Mouse (Mus musculus): ENCODE measurements around the gene Map2k7. TPM values are rescaled to one million over a fixed set of nuclear protein-coding genes. Genes with fewer than 3 reads are reported as not detected.

The Map2k7 gene
- polyA plus RNA-seq, 1 experiment = 29.3 TPM

DNA sequence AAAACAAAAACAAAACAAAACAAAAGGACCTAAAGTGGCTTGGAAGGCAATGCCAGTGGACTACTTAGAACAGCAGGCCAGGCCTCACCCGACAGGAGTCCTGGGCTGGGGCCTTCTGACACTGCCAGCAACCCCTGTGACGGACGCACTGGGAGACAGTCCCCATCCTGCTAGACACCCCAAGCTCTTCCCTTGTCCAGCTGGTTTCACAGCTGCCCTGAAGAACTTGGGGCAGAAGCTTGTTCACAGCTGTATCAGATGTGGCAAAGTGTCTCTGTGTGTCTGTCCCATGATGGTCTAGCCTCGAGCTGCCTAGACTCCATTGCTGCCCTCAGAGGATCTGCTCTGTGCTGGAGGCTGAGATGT, 21.2 kb downstream of the Map2k7 start:
- Histone ChIP-seq H3K4me3 (ENCODE audit: insufficient read depth, low read depth, low read length) (no peak overlapping the region), H3K4me1 (ENCODE audit: control insufficient read depth, insufficient read depth, insufficient read length, low read length) (peaks cover 3% of the 10 kb centered on the region; the same call in 1 of the 2 replicates), H3K27ac (replicated peaks; ENCODE audit: low read depth, low read length) (no peak overlapping the region)

GRCm38 (mm10) chr8:4263105-4263791, 24.7 kb downstream of the Map2k7 start:
- Histone ChIP-seq H3K27ac (replicated peaks; ENCODE audit: low read depth, low read length) (no peak overlapping the region), H3K4me1 (ENCODE audit: control insufficient read depth, insufficient read depth, insufficient read length, low read length) (peaks cover 3% of the 10 kb centered on the region; the same call in 1 of the 2 replicates), H3K4me3 (ENCODE audit: insufficient read depth, low read depth, low read length) (no peak overlapping the region)

GRCm38 (mm10) chr8:4265160-4265914, 26.8 kb downstream of the Map2k7 start:
- H3K4me1 ChIP-seq (ENCODE audit: control insufficient read depth, insufficient read depth, insufficient read length, low read length) = no peaks in the 10 kb centered on the region
- H3K27ac ChIP-seq (replicated peaks; ENCODE audit: low read depth, low read length) = no peak overlapping the region
- no peak overlapping the region for H3K4me3 ChIP-seq (ENCODE audit: insufficient read depth, low read depth, low read length)

DNA sequence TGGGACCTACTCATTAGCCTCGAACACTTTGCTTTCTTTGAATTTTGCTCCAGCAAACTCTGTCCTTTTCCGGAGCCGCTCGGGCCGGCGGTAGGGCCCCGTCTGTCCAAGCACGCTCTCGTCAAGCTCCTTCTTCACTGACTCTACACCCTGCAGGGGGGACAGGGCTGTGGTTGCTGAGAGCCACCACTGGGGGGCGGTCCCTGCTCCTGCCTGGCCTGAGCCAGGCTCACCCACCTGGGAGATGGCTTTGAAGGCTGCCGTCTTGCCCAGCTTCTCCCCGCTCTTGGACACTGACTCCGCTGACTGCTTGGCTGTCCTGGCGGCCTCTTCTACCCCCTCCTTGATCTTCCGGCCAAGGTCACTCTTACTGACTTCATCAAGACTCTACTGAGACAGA, 29.1 kb downstream of the Map2k7 start:
- H3K4me1 ChIP-seq (ENCODE audit: control insufficient read depth, insufficient read depth, insufficient read length, low read length) = no peaks in the 10 kb centered on the region
- no peak overlapping the region for H3K4me3 ChIP-seq (ENCODE audit: insufficient read depth, low read depth, low read length)
- H3K27ac ChIP-seq (replicated peaks; ENCODE audit: low read depth, low read length) = no peak overlapping the region

DNA sequence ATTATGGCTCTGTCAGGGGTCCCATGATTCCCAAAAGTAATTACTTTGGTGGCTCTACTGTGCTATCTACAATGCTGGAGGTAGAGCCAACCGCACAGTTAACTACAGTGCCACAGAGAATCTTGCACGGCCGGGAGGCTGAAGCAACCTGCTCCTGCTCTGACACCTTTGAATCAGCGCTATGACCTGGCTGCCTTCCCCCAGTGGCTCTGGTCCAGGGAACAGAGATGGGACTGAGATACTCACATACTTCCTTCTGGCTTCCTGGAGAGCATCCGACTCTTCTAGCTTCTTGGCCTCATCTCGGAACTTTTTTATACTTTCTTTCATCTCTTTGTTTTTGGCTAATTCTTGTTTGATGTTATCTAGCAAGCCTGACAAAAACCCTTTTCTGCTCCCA, 31.1 kb downstream of the Map2k7 start:
- no peaks in the 10 kb centered on the region for H3K4me1 ChIP-seq (ENCODE audit: control insufficient read depth, insufficient read depth, insufficient read length, low read length)
- H3K27ac ChIP-seq (replicated peaks; ENCODE audit: low read depth, low read length) = no peak overlapping the region
- H3K4me3 ChIP-seq (ENCODE audit: insufficient read depth, low read depth, low read length) = no peak overlapping the region

- no peaks in the 10 kb centered on the region for H3K4me1 ChIP-seq (ENCODE audit: control insufficient read depth, insufficient read depth, insufficient read length, low read length)
- H3K27ac ChIP-seq (replicated peaks; ENCODE audit: low read depth, low read length) = peak within 1 kb of the TSS; percentile 82
- H3K4me3 ChIP-seq (ENCODE audit: insufficient read depth, low read depth, low read length) = peak within 1 kb of the TSS; percentile 84
These were observed 37.0 kb downstream of the Map2k7 start, which contains the start of gene Timm44 for GRCm38 (mm10) chr8:4275275-4276110. TSS of gene Timm44 (minus strand) at chr8:4275913.

GRCm38 (mm10) chr8:4276111-4276465, 37.5 kb downstream of the Map2k7 start:
- Histone ChIP-seq H3K27ac (replicated peaks; ENCODE audit: low read depth, low read length) (peak overlapping the region; percentile 36; the same call in 1 of the 2 replicates), H3K4me1 (ENCODE audit: control insufficient read depth, insufficient read depth, insufficient read length, low read length) (no peaks in the 10 kb centered on the region), H3K4me3 (ENCODE audit: insufficient read depth, low read depth, low read length) (peak overlapping the region; percentile 84)

DNA sequence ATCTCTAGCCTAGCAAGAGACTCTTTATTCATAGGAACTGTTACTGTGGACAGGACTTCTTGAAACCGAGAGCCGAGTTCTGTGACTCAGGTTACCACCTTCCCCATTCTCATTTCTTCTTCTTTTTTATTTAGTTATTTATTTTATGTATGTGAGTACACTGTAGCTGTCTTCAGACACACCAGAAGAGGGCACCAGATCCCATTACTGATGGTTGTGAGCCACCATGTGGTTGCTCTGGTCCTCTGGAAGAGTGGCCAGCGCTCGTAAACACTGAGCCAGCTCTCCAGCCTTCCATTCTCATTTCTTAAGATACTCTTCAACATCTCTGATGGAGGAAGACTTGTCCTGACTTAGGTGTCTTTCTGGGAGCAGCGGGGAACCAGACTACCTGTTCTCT, 54.2 kb downstream of the Map2k7 start:
- Histone ChIP-seq H3K4me3 (ENCODE audit: insufficient read depth, low read depth, low read length) (no peak overlapping the region), H3K27ac (replicated peaks; ENCODE audit: low read depth, low read length) (no peak overlapping the region), H3K4me1 (ENCODE audit: control insufficient read depth, insufficient read depth, insufficient read length, low read length) (no peaks in the 10 kb centered on the region)

Other genes starting within 250 kb of the Map2k7 start
- gene Cd209f, start 132.9 kb upstream of the Map2k7 start, polyA plus RNA-seq (2012; ENCODE audit: insufficient read depth, insufficient read length, missing spikeins) = 12.1 and 18.7 TPM in 2 replicates
- 3.6 and 8.0 TPM in 2 replicates for gene Cd209g, start 104.6 kb upstream of the Map2k7 start, polyA plus RNA-seq (2012; ENCODE audit: insufficient read depth, insufficient read length, missing spikeins)
- 11.1 and 12.3 TPM in 2 replicates for gene Evi5l, start 72.2 kb upstream of the Map2k7 start, polyA plus RNA-seq (2012; ENCODE audit: insufficient read depth, insufficient read length, missing spikeins)
- gene Prr36, start 21.3 kb upstream of the Map2k7 start, polyA plus RNA-seq (2012; ENCODE audit: insufficient read depth, insufficient read length, missing spikeins) = 0.28 TPM in 1 of 2 replicates, not detected in the other
- not detected in 2 replicates for gene Lrrc8e, start 11.9 kb upstream of the Map2k7 start, polyA plus RNA-seq (2012; ENCODE audit: insufficient read depth, insufficient read length, missing spikeins)
- gene Gm49320, start 125 bp downstream of the Map2k7 start, polyA plus RNA-seq (2012; ENCODE audit: insufficient read depth, insufficient read length, missing spikeins) = not detected in 2 replicates
- 1.5 TPM in 1 of 2 replicates, not detected in the other for gene Tgfbr3l, start 9.5 kb downstream of the Map2k7 start, polyA plus RNA-seq (2012; ENCODE audit: insufficient read depth, insufficient read length, missing spikeins)
- 11.6 and 13.5 TPM in 2 replicates for gene Snapc2, start 14.3 kb downstream of the Map2k7 start, polyA plus RNA-seq (2012; ENCODE audit: insufficient read depth, insufficient read length, missing spikeins)
- 1.7 TPM in 1 of 2 replicates, not detected in the other for gene Ctxn1, start 20.5 kb downstream of the Map2k7 start, polyA plus RNA-seq (2012; ENCODE audit: insufficient read depth, insufficient read length, missing spikeins)
- gene Timm44, start 37.2 kb downstream of the Map2k7 start, polyA plus RNA-seq (2012; ENCODE audit: insufficient read depth, insufficient read length, missing spikeins) = 145 and 147 TPM in 2 replicates
- gene Ccl25, start 86.5 kb downstream of the Map2k7 start, polyA plus RNA-seq (2012; ENCODE audit: insufficient read depth, insufficient read length, missing spikeins) = 8.4 and 12.7 TPM in 2 replicates
- 29.5 and 50.5 TPM in 2 replicates for gene Elavl1, start 86.7 kb downstream of the Map2k7 start, polyA plus RNA-seq (2012; ENCODE audit: insufficient read depth, insufficient read length, missing spikeins)

Measured in brown adipose tissue, adult 24 weeks (tissue).